Comparison of ENCODE assay signal across 9 mouse cellular contexts in genomic region chr9:64094083-64094482, GRCm38 (mm10). TPM values are rescaled to one million over a fixed set of nuclear protein-coding genes. Genes with fewer than 3 reads are reported as not detected.
DNase-seq lines count a peak whose midpoint lies in the region; ATAC-seq and TF ChIP-seq lines count a peak whose summit lies in the region.
"Had no signal": no experiment of that assay in that cellular context is flagged by ENCODE, and none has a peak within 500 bp of the region (broad histone marks: within the 10 kb centered on the region; RNA-seq: fewer than 3 reads in every experiment).

No protein-coding gene starts in this region.

- peaks cover 15% of the 10 kb centered on the region for H3K4me1 ChIP-seq in heart, embryonic 11.5 days (ENCODE audit: control insufficient read depth, insufficient read depth, low read length)
- H3K4me1 ChIP-seq in kidney, adult 2 months (ENCODE audit: control insufficient read depth, insufficient read depth, low read length): no peaks in the 10 kb centered on the region

- no peak for TF ChIP-seq CTCF in kidney, adult 2 months (conservative IDR thresholded peaks at IDR 0.05; ENCODE audit: insufficient read depth, insufficient read length, low read depth, low read length)

- no peak overlapping the region for H3K4me2 ChIP-seq in heart, embryonic 11.5 days

- peak overlapping the region; percentile 47; the same call in 1 of the 2 replicates for H3K9ac ChIP-seq in heart, embryonic 11.5 days (ENCODE audit: low read depth, low read length)

- no peaks in the 10 kb centered on the region for H3K9me3 ChIP-seq in heart, embryonic 11.5 days (replicated peaks; ENCODE audit: control insufficient read depth, low read length)

- DNase-seq in layer of hippocampus, adult 9-11 months: peak; percentile 57
- no peak for DNase-seq in layer of hippocampus, adult 18-20 months (ENCODE audit: low spot score in 2 of 2)
- DNase-seq in kidney, adult 2 months: peak; percentile 46
- DNase-seq in lung, postnatal 14 days: peak; percentile 82
- no peak for DNase-seq in thymus, postnatal 0 days (ENCODE audit: low spot score)
- no peak for DNase-seq in layer of hippocampus, adult 9-10 months (ENCODE audit: low spot score)
- DNase-seq in gastrocnemius, postnatal 36 days: no peak

- 55% methylated on average over 11 of the region's 11 CpGs for WGBS in heart, embryonic 11.5 days (ENCODE audit: insufficient replicate concordance)
- WGBS in kidney, adult 2 months: 57% methylated on average over 11 of the region's 11 CpGs

- H3K27me3 ChIP-seq in heart, embryonic 11.5 days (ENCODE audit: control insufficient read depth, insufficient read depth, low read length): no peaks in the 10 kb centered on the region
- no peaks in the 10 kb centered on the region for H3K27me3 ChIP-seq in kidney, adult 2 months (replicated peaks; ENCODE audit: control insufficient read depth, insufficient read depth, low read length)

- no peaks in the 10 kb centered on the region for H3K36me3 ChIP-seq in heart, embryonic 11.5 days (ENCODE audit: control insufficient read depth, insufficient read depth, low read length)
- H3K36me3 ChIP-seq in kidney, adult 2 months (ENCODE audit: control insufficient read depth, insufficient read depth, low read length): no peaks in the 10 kb centered on the region

- no peak for TF ChIP-seq POLR2A in kidney, adult 2 months (IDR thresholded peaks at IDR 0.05; ENCODE audit: low read depth, low read length)

- H3K27ac ChIP-seq in heart, embryonic 11.5 days (ENCODE audit: low read depth, low read length): peak overlapping the region; percentile 22; the same call in 1 of the 2 replicates
- no peak overlapping the region for H3K27ac ChIP-seq in kidney, adult 2 months (ENCODE audit: insufficient read depth, low read depth, low read length)

- intact Hi-C loops in gastrocnemius, postnatal 36 days (cut with DNase I): no loop called here

- H3K4me3 ChIP-seq in heart, embryonic 11.5 days (ENCODE audit: low read depth, low read length): no peak overlapping the region
- no peak overlapping the region for H3K4me3 ChIP-seq in kidney, adult 2 months (ENCODE audit: insufficient read depth, low read depth, low read length)
- H3K4me3 ChIP-seq: myocyte had no signal

- ATAC-seq in heart, embryonic 11.5 days (replicated peaks; ENCODE audit: insufficient number of reproducible peaks, low FRiP score, low TSS enrichment): no peak

RNA-seq across cellular contexts. Expression of gene Lctl, which starts 22.9 kb away (rescaled TPM):
- total RNA-seq in layer of hippocampus, adult 18-20 months (2021): not detected
- not detected in 2 replicates for polyA plus RNA-seq in heart, embryonic 11.5 days (2014; fragmentation: Nextera tagmentation; extraction: Ambion mirVana)
- 5.1 and 6.9 TPM in 2 replicates for polyA plus RNA-seq in kidney, adult 2 months (2012; rRNA removed)
- 0.23 TPM in 1 of 2 replicates, not detected in the other for polyA plus RNA-seq in thymus, postnatal 0 days (2015; fragmentation: Nextera tagmentation; extraction: Ambion mirVana)
- total RNA-seq in gastrocnemius, postnatal 36 days (2021): not detected

Comparison
In these comparisons a context has a peak if more than half of its experiments do, and no peak if none do; other contexts are left out.
1. DNase-seq: peak in layer of hippocampus, adult 9-11 months (single experiment), kidney, adult 2 months (single experiment) and lung, postnatal 14 days (single experiment); none in layer of hippocampus, adult 18-20 months (0 of 2), thymus, postnatal 0 days (single experiment), layer of hippocampus, adult 9-10 months (single experiment) and gastrocnemius, postnatal 36 days (0 of 2).